Mouse (Mus musculus): ENCODE results near the gene Bicd2.

Gene Bicd2

GRCm38 (mm10) chr13:49341012-49341830 is at the start of gene Bicd2:
Bicd2 (plus strand) TSS chr13:49341585.
- DNase-seq (ENCODE audit: low spot score) = peak; percentile 93

- no peak for DNase-seq (ENCODE audit: low spot score)
Measured at GRCm38 (mm10) chr13:49291949-49292348, 49.4 kb upstream of the Bicd2 start.

GRCm38 (mm10) chr13:49294108-49294507 is 47.3 kb upstream of the Bicd2 start:
- DNase-seq (ENCODE audit: low spot score) = no peak

- DNase-seq (ENCODE audit: low spot score) = no peak
Measured at GRCm38 (mm10) chr13:49296270-49296669, 45.1 kb upstream of the Bicd2 start.

GRCm38 (mm10) chr13:49298514-49299381 is 42.6 kb upstream of the Bicd2 start:
- no peak for DNase-seq (ENCODE audit: low spot score)

- no peak for DNase-seq (ENCODE audit: low spot score)
Measured at GRCm38 (mm10) chr13:49300771-49301170, 40.6 kb upstream of the Bicd2 start.

GRCm38 (mm10) chr13:49306771-49307310 is 34.5 kb upstream of the Bicd2 start:
- no peak for DNase-seq (ENCODE audit: low spot score)

- no peak for DNase-seq (ENCODE audit: low spot score)
Measured at GRCm38 (mm10) chr13:49307311-49307969, 33.9 kb upstream of the Bicd2 start.

GRCm38 (mm10) chr13:49308206-49308605 is 33.2 kb upstream of the Bicd2 start:
- DNase-seq (ENCODE audit: low spot score) = no peak

GRCm38 (mm10) chr13:49308861-49309403 is 32.5 kb upstream of the Bicd2 start:
- DNase-seq (ENCODE audit: low spot score) = no peak

- no peak for DNase-seq (ENCODE audit: low spot score)
Measured at GRCm38 (mm10) chr13:49309501-49309900, 31.9 kb upstream of the Bicd2 start.

GRCm38 (mm10) chr13:49311642-49312041 is 29.7 kb upstream of the Bicd2 start:
- no peak for DNase-seq (ENCODE audit: low spot score)

GRCm38 (mm10) chr13:49316386-49317162 is 24.8 kb upstream of the Bicd2 start:
- DNase-seq (ENCODE audit: low spot score) = no peak

GRCm38 (mm10) chr13:49317508-49317907 is 23.9 kb upstream of the Bicd2 start:
- DNase-seq (ENCODE audit: low spot score) = no peak

GRCm38 (mm10) chr13:49317914-49318313 is 23.5 kb upstream of the Bicd2 start:
- no peak for DNase-seq (ENCODE audit: low spot score)

- no peak for DNase-seq (ENCODE audit: low spot score)
Measured at GRCm38 (mm10) chr13:49320040-49320439, 21.3 kb upstream of the Bicd2 start, which contains the start of gene Fgd3. Fgd3 (minus strand) TSS chr13:49320311.

GRCm38 (mm10) chr13:49320514-49320913 is 20.9 kb upstream of the Bicd2 start:
- no peak for DNase-seq (ENCODE audit: low spot score)

GRCm38 (mm10) chr13:49321452-49321851 is 19.9 kb upstream of the Bicd2 start:
- no peak for DNase-seq (ENCODE audit: low spot score)

- no peak for DNase-seq (ENCODE audit: low spot score)
Measured at GRCm38 (mm10) chr13:49322169-49322568, 19.2 kb upstream of the Bicd2 start.

GRCm38 (mm10) chr13:49322739-49323138 is 18.6 kb upstream of the Bicd2 start:
- no peak for DNase-seq (ENCODE audit: low spot score)

GRCm38 (mm10) chr13:49324871-49325270 is 16.5 kb upstream of the Bicd2 start:
- DNase-seq (ENCODE audit: low spot score) = no peak
